Mouse (Mus musculus) hindbrain, embryonic 15.5 days (tissue): Measurements from ENCODE around the gene 1700102P08Rik. TPM values are rescaled to one million over a fixed set of nuclear protein-coding genes. Genes with fewer than 3 reads are reported as not detected.
A peak's percentile ranks its signal among the peaks of the same experiment; 100 is the strongest.

Experiments used
- ATAC-seq: fragments of 200-750 bp; cut with Nextera tagmentation; 2 replicates; pipeline ENCODE4 v1.8.0; 2017; ENCODE audit warnings: low read depth, moderate number of reproducible peaks, moderate TSS enrichment; ENCODE audit not compliant: low FRiP score
- H3K27ac ChIP-seq: fragments of 300-500 bp; sonication (generic); replicated peaks from 2 replicates; pipeline ENCODE4 v1.5.1; 2015; ENCODE audit warnings: mild to moderate bottlenecking, inconsistent platforms
- H3K27me3 ChIP-seq: fragments of 300-500 bp; sonication (generic); 2 replicates; pipeline ENCODE4 v1.6.1; 2015; ENCODE audit warnings: control low read depth, inconsistent platforms
- H3K36me3 ChIP-seq: fragments of 300-500 bp; sonication (generic); 2 replicates; pipeline ENCODE4 v1.6.1; 2015; ENCODE audit warnings: control low read depth, inconsistent platforms
- H3K4me1 ChIP-seq: fragments of 300-500 bp; sonication (generic); replicated peaks from 2 replicates; pipeline ENCODE4 v1.6.1; 2015; ENCODE audit warnings: control low read depth, inconsistent platforms
- H3K4me2 ChIP-seq: fragments of 300-500 bp; sonication (generic); 2 replicates; pipeline ENCODE4 v1.6.1; 2015; ENCODE audit warnings: moderate library complexity, mild to moderate bottlenecking, inconsistent platforms
- H3K4me3 ChIP-seq: fragments of 300-500 bp; sonication (generic); 2 replicates; pipeline ENCODE4 v1.5.1; 2015; ENCODE audit warnings: mild to moderate bottlenecking, inconsistent platforms
- H3K9ac ChIP-seq: fragments of 300-500 bp; sonication (generic); 2 replicates; pipeline ENCODE4 v1.6.1; 2015; ENCODE audit warnings: inconsistent platforms
- H3K9me3 ChIP-seq: fragments of 300-500 bp; sonication (generic); 2 replicates; pipeline ENCODE4 v1.6.1; 2016; ENCODE audit warnings: control low read depth, inconsistent platforms
- WGBS: fragments of 180-500 bp; shearing (Covaris S2); methylation state at CpG from one replicate; pipeline ENCODE4 v1.1.7; 2015; 5-methylcytosine and 5-hydroxymethylcytosine counted together
- polyA plus RNA-seq: library from polyadenylated mRNA; unstranded; fragments of >200 nt; fragmentation: Nextera tagmentation; extraction: Ambion mirVana; gene quantifications from 2 replicates; pipeline ENCODE4 v1.2.1, GENCODE M21; 2015

Gene 1700102P08Rik
- polyA plus RNA-seq, result 1.5 and 2.3 TPM in 2 replicates

- Histone ChIP-seq H3K4me3 (no peak within 1 kb of the TSS), H3K36me3 (peaks cover 54% of the 10 kb centered on the region), H3K9ac (no peak within 1 kb of the TSS), H3K27me3 (no peaks in the 10 kb centered on the region), H3K4me2 (no peak within 1 kb of the TSS), H3K9me3 (no peaks in the 10 kb centered on the region), H3K4me1 (no peaks in the 10 kb centered on the region), H3K27ac (no peak within 1 kb of the TSS)
- ATAC-seq, result no peak
- 55% methylated on average over 18 of the region's 18 CpGs for WGBS
These were observed at the start of gene 1700102P08Rik for GRCm38 (mm10) chr9:108392676-108393075. 1700102P08Rik (plus strand) TSS chr9:108392805.

GRCm38 (mm10) chr9:108343331-108343730, 49.3 kb upstream of the 1700102P08Rik start:
- Histone ChIP-seq H3K9ac (no peak overlapping the region), H3K4me3 (no peak overlapping the region), H3K27ac (no peak overlapping the region), H3K4me1 (peaks cover 31% of the 10 kb centered on the region), H3K36me3 (no peaks in the 10 kb centered on the region), H3K27me3 (no peaks in the 10 kb centered on the region), H3K4me2 (no peak overlapping the region), H3K9me3 (no peaks in the 10 kb centered on the region)
- 82% methylated on average over 3 of the region's 3 CpGs for WGBS
- ATAC-seq, result no peak

- Histone ChIP-seq H3K27me3 (no peaks in the 10 kb centered on the region), H3K4me3 (no peak overlapping the region), H3K36me3 (no peaks in the 10 kb centered on the region), H3K4me1 (peaks cover 31% of the 10 kb centered on the region), H3K9me3 (no peaks in the 10 kb centered on the region), H3K9ac (no peak overlapping the region), H3K4me2 (no peak overlapping the region), H3K27ac (no peak overlapping the region)
- 87% methylated on average over 1 of the region's 1 CpGs for whole genome bisulfite sequencing
- ATAC-seq, result no peak
These were observed 48.8 kb upstream of the 1700102P08Rik start for GRCm38 (mm10) chr9:108343835-108344234.

- H3K4me2 ChIP-seq, result no peak overlapping the region
- ATAC-seq, result no peak
- H3K36me3 ChIP-seq, result no peaks in the 10 kb centered on the region
- no peak overlapping the region for H3K9ac ChIP-seq
- WGBS, result 86% methylated on average over 4 of the region's 4 CpGs
- no peaks in the 10 kb centered on the region for H3K27me3 ChIP-seq
- H3K4me1 ChIP-seq, result peaks cover 36% of the 10 kb centered on the region
- no peaks in the 10 kb centered on the region for H3K9me3 ChIP-seq
- H3K4me3 ChIP-seq, result no peak overlapping the region
- no peak overlapping the region for H3K27ac ChIP-seq
These were observed 48.1 kb upstream of the 1700102P08Rik start for GRCm38 (mm10) chr9:108344471-108344870.

GRCm38 (mm10) chr9:108347024-108347423, 45.6 kb upstream of the 1700102P08Rik start:
- no peaks in the 10 kb centered on the region for H3K27me3 ChIP-seq
- WGBS, result 6% methylated on average over 11 of the region's 11 CpGs
- H3K4me2 ChIP-seq, result peak overlapping the region; percentile 77
- H3K9me3 ChIP-seq, result no peaks in the 10 kb centered on the region
- H3K4me3 ChIP-seq, result peak overlapping the region; percentile 64
- peaks cover 20% of the 10 kb centered on the region for H3K36me3 ChIP-seq
- ATAC-seq, result no peak
- H3K4me1 ChIP-seq, result peaks cover 31% of the 10 kb centered on the region
- H3K27ac ChIP-seq, result peak overlapping the region; percentile 94
- peak overlapping the region; percentile 75 for H3K9ac ChIP-seq

GRCm38 (mm10) chr9:108347540-108348289, 44.9 kb upstream of the 1700102P08Rik start, which contains the start of gene Usp4:
Usp4 (plus strand) TSS chr9:108347853.
- peak within 1 kb of the TSS; percentile 94 for H3K27ac ChIP-seq
- peak within 1 kb of the TSS; percentile 64 for H3K4me3 ChIP-seq
- peaks cover 31% of the 10 kb centered on the region for H3K4me1 ChIP-seq
- H3K9ac ChIP-seq, result peak within 1 kb of the TSS; percentile 75
- ATAC-seq, result peak; percentile 96
- H3K9me3 ChIP-seq, result no peaks in the 10 kb centered on the region
- H3K4me2 ChIP-seq, result peak within 1 kb of the TSS; percentile 77
- under 1% methylated on average over 70 of the region's 75 CpGs for WGBS
- no peaks in the 10 kb centered on the region for H3K27me3 ChIP-seq
- peaks cover 27% of the 10 kb centered on the region for H3K36me3 ChIP-seq

GRCm38 (mm10) chr9:108348290-108348680, 44.3 kb upstream of the 1700102P08Rik start:
- Histone ChIP-seq H3K27me3 (no peaks in the 10 kb centered on the region), H3K4me3 (peak overlapping the region; percentile 64), H3K4me1 (peaks cover 31% of the 10 kb centered on the region), H3K9me3 (no peaks in the 10 kb centered on the region), H3K4me2 (peak overlapping the region; percentile 77), H3K27ac (peak overlapping the region; percentile 94), H3K9ac (peak overlapping the region; percentile 75), H3K36me3 (peaks cover 32% of the 10 kb centered on the region)
- no peak; the same call in 1 of the 2 replicates for ATAC-seq
- WGBS, result 9% methylated on average over 14 of the region's 14 CpGs

GRCm38 (mm10) chr9:108349727-108350126, 42.9 kb upstream of the 1700102P08Rik start:
- H3K36me3 ChIP-seq, result peaks cover 47% of the 10 kb centered on the region
- H3K4me1 ChIP-seq, result peaks cover 31% of the 10 kb centered on the region
- H3K9me3 ChIP-seq, result no peaks in the 10 kb centered on the region
- no peak overlapping the region for H3K27ac ChIP-seq
- WGBS, result 96% methylated on average over 4 of the region's 4 CpGs
- no peak overlapping the region for H3K4me2 ChIP-seq
- no peak for ATAC-seq
- no peak overlapping the region for H3K4me3 ChIP-seq
- H3K9ac ChIP-seq, result no peak overlapping the region
- no peaks in the 10 kb centered on the region for H3K27me3 ChIP-seq

- H3K9me3 ChIP-seq, result no peaks in the 10 kb centered on the region
- no peak for ATAC-seq
- no peak overlapping the region for H3K4me2 ChIP-seq
- H3K27ac ChIP-seq, result no peak overlapping the region
- no peaks in the 10 kb centered on the region for H3K27me3 ChIP-seq
- no peaks in the 10 kb centered on the region for H3K4me1 ChIP-seq
- no peak overlapping the region for H3K4me3 ChIP-seq
- no peak overlapping the region for H3K9ac ChIP-seq
- peaks cover 85% of the 10 kb centered on the region for H3K36me3 ChIP-seq
- WGBS, result 96% methylated on average over 9 of the region's 9 CpGs
These were observed 14.4 kb upstream of the 1700102P08Rik start for GRCm38 (mm10) chr9:108378234-108378633.

GRCm38 (mm10) chr9:108378736-108379135, 13.9 kb upstream of the 1700102P08Rik start:
- WGBS, result 90% methylated on average over 5 of the region's 5 CpGs
- Histone ChIP-seq H3K27ac (no peak overlapping the region), H3K9me3 (no peaks in the 10 kb centered on the region), H3K4me3 (no peak overlapping the region), H3K4me2 (no peak overlapping the region), H3K4me1 (no peaks in the 10 kb centered on the region), H3K27me3 (no peaks in the 10 kb centered on the region), H3K9ac (no peak overlapping the region), H3K36me3 (peaks cover 85% of the 10 kb centered on the region)
- ATAC-seq, result no peak

GRCm38 (mm10) chr9:108379294-108379693, 13.3 kb upstream of the 1700102P08Rik start:
- Histone ChIP-seq H3K4me1 (no peaks in the 10 kb centered on the region), H3K9ac (no peak overlapping the region)

GRCm38 (mm10) chr9:108381382-108381781, 11.2 kb upstream of the 1700102P08Rik start:
- no peaks in the 10 kb centered on the region for H3K4me1 ChIP-seq
- no peak overlapping the region for H3K9ac ChIP-seq
- 98% methylated on average over 9 of the region's 9 CpGs for WGBS
- H3K9me3 ChIP-seq, result no peaks in the 10 kb centered on the region
- no peaks in the 10 kb centered on the region for H3K27me3 ChIP-seq
- H3K36me3 ChIP-seq, result peaks cover 85% of the 10 kb centered on the region
- H3K4me2 ChIP-seq, result no peak overlapping the region
- no peak overlapping the region for H3K4me3 ChIP-seq
- H3K27ac ChIP-seq, result no peak overlapping the region
- ATAC-seq, result no peak

More at GRCm38 (mm10) chr9:108379294-108379693, 13.3 kb upstream of the 1700102P08Rik start:
- no peaks in the 10 kb centered on the region for H3K27me3 ChIP-seq
- H3K9me3 ChIP-seq, result no peaks in the 10 kb centered on the region
- ATAC-seq, result no peak
- H3K36me3 ChIP-seq, result peaks cover 85% of the 10 kb centered on the region
- no peak overlapping the region for H3K27ac ChIP-seq
- H3K4me2 ChIP-seq, result no peak overlapping the region
- no peak overlapping the region for H3K4me3 ChIP-seq
- WGBS, result 92% methylated on average over 4 of the region's 4 CpGs
